Mouse (Mus musculus) cerebellum, adult 2 months (tissue): ENCODE results near the gene Tvp23a. TPM values are rescaled to one million over a fixed set of nuclear protein-coding genes. Genes with fewer than 3 reads are reported as not detected.

Experiments used
- DNase-seq, 2 experiments: peaks; one replicate each; pipeline ENCODE4 v3.0.0; 2021
- H3K27ac ChIP-seq: fragments of 200-500 bp; 2 replicates; pipeline ENCODE4 v1.5.1; 2012; ENCODE audit warnings: low read length, control low read depth, inconsistent platforms; ENCODE audit not compliant: insufficient read depth
- H3K27me3 ChIP-seq: fragments of 200-500 bp; 2 replicates; pipeline ENCODE4 v1.6.1; 2012; ENCODE audit warnings: inconsistent platforms, mild to moderate bottlenecking, low read length, moderate library complexity; ENCODE audit not compliant: control insufficient read depth, insufficient read depth
- H3K4me1 ChIP-seq: fragments of 200-500 bp; 2 replicates; pipeline ENCODE4 v1.6.1; 2011; ENCODE audit warnings: low read length; ENCODE audit not compliant: control insufficient read depth, insufficient read depth
- H3K4me3 ChIP-seq: fragments of 200-500 bp; replicated peaks from 2 replicates; pipeline ENCODE3; 2011; ENCODE audit warnings: mild to moderate bottlenecking, low read depth, low read length, control low read depth; ENCODE audit not compliant: insufficient read depth
- CTCF ChIP-seq: fragments of 200-500 bp; IDR thresholded peaks from 2 replicates; pipeline ENCODE4 v1.5.1; 2011; ENCODE audit warnings: low read depth, mild to moderate bottlenecking, control low read depth, low read length, moderate library complexity, borderline replicate concordance; ENCODE audit not compliant: insufficient read depth
- POLR2A ChIP-seq: fragments of 200-500 bp; IDR thresholded peaks from 2 replicates; pipeline ENCODE4 v1.6.1; 2011; ENCODE audit warnings: low read length, control low read depth, borderline replicate concordance; ENCODE audit not compliant: insufficient read depth
- WGBS: fragments of 180-500 bp; shearing (Covaris S2); methylation state at CpG from one replicate; pipeline ENCODE4 v1.1.7; 2018; 5-methylcytosine and 5-hydroxymethylcytosine counted together
- polyA plus RNA-seq: library from polyadenylated mRNA; depleted of rRNA; stranded (reverse); fragments of >200 nt; gene quantifications from 2 replicates; pipeline ENCODE4 v1.2.3, GENCODE M21; 2012

Tvp23a gene
- polyA plus RNA-seq, 1 experiment = 27.3 TPM

GRCm38 (mm10) chr16:10411764-10412746, 35.1 kb downstream of the Tvp23a start, which contains the start of gene Nubp1:
Gene Nubp1, plus strand, starts transcription at chr16:10411948.
- H3K27me3 ChIP-seq = no peaks in the 10 kb centered on the region
- H3K4me1 ChIP-seq = peaks cover 7% of the 10 kb centered on the region
- peak within 1 kb of the TSS; percentile 68 for H3K27ac ChIP-seq
- no peak for TF ChIP-seq CTCF
- peak; percentile 94 for TF ChIP-seq POLR2A
- H3K4me3 ChIP-seq = peak within 1 kb of the TSS; percentile 74
- peak; percentile 95 to 98 for DNase-seq
- WGBS = 2% methylated on average over 56 of the region's 56 CpGs

- Histone ChIP-seq H3K27ac (no peak overlapping the region), H3K4me1 (no peaks in the 10 kb centered on the region), H3K27me3 (no peaks in the 10 kb centered on the region), H3K4me3 (no peak overlapping the region)
- 22% methylated on average over 7 of the region's 7 CpGs for WGBS
- TF ChIP-seq CTCF (peak; percentile 95), POLR2A (no peak)
- peak; percentile 70 to 85 for DNase-seq
Observed at GRCm38 (mm10) chr16:10399160-10399559, 48.0 kb downstream of the Tvp23a start.

- H3K27ac ChIP-seq = no peak overlapping the region
- no peaks in the 10 kb centered on the region for H3K4me1 ChIP-seq
- TF ChIP-seq POLR2A (no peak), CTCF (no peak)
- no peak for DNase-seq
- WGBS = 52% methylated on average over 5 of the region's 5 CpGs
- no peak overlapping the region for H3K4me3 ChIP-seq
- H3K27me3 ChIP-seq = no peaks in the 10 kb centered on the region
Observed at GRCm38 (mm10) chr16:10398755-10399154, 48.4 kb downstream of the Tvp23a start.

GRCm38 (mm10) chr16:10394699-10395540, 52.2 kb downstream of the Tvp23a start, which contains the start of gene Tekt5:
Gene Tekt5, minus strand, starts transcription at chr16:10395490.
- H3K27ac ChIP-seq = no peak within 1 kb of the TSS
- whole genome bisulfite sequencing = 8% methylated on average over 37 of the region's 37 CpGs
- DNase-seq = peak; percentile 56 to 68
- H3K4me1 ChIP-seq = no peaks in the 10 kb centered on the region
- H3K27me3 ChIP-seq = no peaks in the 10 kb centered on the region
- peak; percentile 48; the same call in 1 of the 2 replicates for TF ChIP-seq CTCF
- no peak for TF ChIP-seq POLR2A
- peak within 1 kb of the TSS; percentile 44 for H3K4me3 ChIP-seq

- no peak overlapping the region for H3K4me3 ChIP-seq
- H3K4me1 ChIP-seq = no peaks in the 10 kb centered on the region
- 89% methylated on average over 9 of the region's 9 CpGs for WGBS
- TF ChIP-seq CTCF = no peak
- TF ChIP-seq POLR2A = no peak
- no peak overlapping the region for H3K27ac ChIP-seq
- H3K27me3 ChIP-seq = no peaks in the 10 kb centered on the region
- DNase-seq = no peak
Observed at GRCm38 (mm10) chr16:10392587-10392986, 54.6 kb downstream of the Tvp23a start.

- Histone ChIP-seq H3K4me3 (no peak overlapping the region), H3K27me3 (no peaks in the 10 kb centered on the region), H3K4me1 (no peaks in the 10 kb centered on the region), H3K27ac (no peak overlapping the region)
- DNase-seq = no peak
- WGBS = 89% methylated on average over 6 of the region's 6 CpGs
- TF ChIP-seq POLR2A = no peak
Observed at GRCm38 (mm10) chr16:10388634-10389365, 58.4 kb downstream of the Tvp23a start.

GRCm38 (mm10) chr16:10385261-10385660, 61.9 kb downstream of the Tvp23a start:
- TF ChIP-seq POLR2A = no peak
- TF ChIP-seq CTCF = no peak
- no peak overlapping the region for H3K4me3 ChIP-seq
- H3K27me3 ChIP-seq = no peaks in the 10 kb centered on the region
- H3K27ac ChIP-seq = no peak overlapping the region
- H3K4me1 ChIP-seq = no peaks in the 10 kb centered on the region
- 57% methylated on average over 12 of the region's 12 CpGs for WGBS
- no peak for DNase-seq
